Mouse (Mus musculus) cortical plate, adult 2 months (tissue): ENCODE data around the gene Atp4b. TPM values are rescaled to one million over a fixed set of nuclear protein-coding genes. Genes with fewer than 3 reads are reported as not detected.

Experiments
- H3K27ac ChIP-seq: fragments of 200-500 bp; 2 replicates; pipeline ENCODE4 v1.5.1; 2012; ENCODE audit warnings: low read length, control low read depth, inconsistent platforms; ENCODE audit not compliant: insufficient read depth
- H3K4me1 ChIP-seq: fragments of 200-500 bp; 2 replicates; pipeline ENCODE4 v1.6.1; 2011; ENCODE audit warnings: low read length; ENCODE audit not compliant: control insufficient read depth, insufficient read depth
- H3K4me3 ChIP-seq: fragments of 200-500 bp; 2 replicates; pipeline ENCODE4 v1.5.1; 2011; ENCODE audit warnings: mild to moderate bottlenecking, low read length, control low read depth; ENCODE audit not compliant: insufficient read depth
- CTCF ChIP-seq: fragments of 200-500 bp; IDR thresholded peaks from 2 replicates; pipeline ENCODE4 v1.5.1; 2011; ENCODE audit warnings: mild to moderate bottlenecking, control low read depth, low read length; ENCODE audit not compliant: insufficient read depth; ENCODE audit errors: extremely low read depth
- POLR2A ChIP-seq: fragments of 200-500 bp; IDR thresholded peaks from 2 replicates; pipeline ENCODE4 v1.6.1; 2011; ENCODE audit warnings: mild to moderate bottlenecking, low read length, control low read depth; ENCODE audit not compliant: insufficient read depth; ENCODE audit errors: extremely low read depth
- polyA plus RNA-seq: library from polyadenylated mRNA; depleted of rRNA; stranded (reverse); fragments of >200 nt; gene quantifications from 2 replicates; pipeline ENCODE4 v1.2.3, GENCODE M21; 2012

The Atp4b gene
- polyA plus RNA-seq, 1 experiment: not detected

- peaks cover 2% of the 10 kb centered on the region; the same call in 1 of the 2 replicates for H3K4me1 ChIP-seq
- TF ChIP-seq CTCF: no peak
- no peak for TF ChIP-seq POLR2A
Measured at GRCm38 (mm10) chr8:13420970-13421369, 24.3 kb upstream of the Atp4b start.

GRCm38 (mm10) chr8:13419111-13419639, 22.6 kb upstream of the Atp4b start:
- TF ChIP-seq POLR2A (no peak), CTCF (no peak)
- Histone ChIP-seq H3K27ac (no peak overlapping the region), H3K4me1 (peaks cover 2% of the 10 kb centered on the region; the same call in 1 of the 2 replicates)

More at GRCm38 (mm10) chr8:13420970-13421369, 24.3 kb upstream of the Atp4b start:
- Histone ChIP-seq H3K27ac (no peak overlapping the region), H3K4me3 (no peak overlapping the region)

GRCm38 (mm10) chr8:13415879-13416278, 19.3 kb upstream of the Atp4b start:
- no peak overlapping the region for H3K4me3 ChIP-seq
- H3K4me1 ChIP-seq: no peaks in the 10 kb centered on the region
- TF ChIP-seq CTCF (no peak), POLR2A (no peak)
- no peak overlapping the region for H3K27ac ChIP-seq

More at GRCm38 (mm10) chr8:13419111-13419639, 22.6 kb upstream of the Atp4b start:
- H3K4me3 ChIP-seq: no peak overlapping the region

GRCm38 (mm10) chr8:13413823-13414390, 17.3 kb upstream of the Atp4b start:
- Histone ChIP-seq H3K27ac (no peak overlapping the region), H3K4me3 (no peak overlapping the region), H3K4me1 (no peaks in the 10 kb centered on the region)
- no peak for TF ChIP-seq POLR2A
- TF ChIP-seq CTCF: no peak

GRCm38 (mm10) chr8:13412891-13413558, 16.4 kb upstream of the Atp4b start:
- no peak overlapping the region for H3K27ac ChIP-seq
- H3K4me3 ChIP-seq: no peak overlapping the region
- no peaks in the 10 kb centered on the region for H3K4me1 ChIP-seq
- TF ChIP-seq CTCF (peak; percentile 90), POLR2A (no peak)

- Histone ChIP-seq H3K4me1 (no peaks in the 10 kb centered on the region), H3K27ac (no peak overlapping the region), H3K4me3 (no peak overlapping the region)
- TF ChIP-seq POLR2A: no peak
- TF ChIP-seq CTCF: peak; percentile 92
Measured at GRCm38 (mm10) chr8:13411597-13411996, 15.0 kb upstream of the Atp4b start.

- Histone ChIP-seq H3K27ac (no peak overlapping the region), H3K4me3 (no peak overlapping the region), H3K4me1 (no peaks in the 10 kb centered on the region)
- TF ChIP-seq POLR2A (no peak), CTCF (no peak)
Measured at GRCm38 (mm10) chr8:13406011-13406410, 9.4 kb upstream of the Atp4b start.

- no peak for TF ChIP-seq POLR2A
- TF ChIP-seq CTCF: no peak
- Histone ChIP-seq H3K4me3 (no peak within 1 kb of the TSS), H3K4me1 (no peaks in the 10 kb centered on the region), H3K27ac (no peak within 1 kb of the TSS)
Measured at GRCm38 (mm10) chr8:13404666-13405131, 8.1 kb upstream of the Atp4b start, which contains the start of gene Grk1. Gene Grk1, plus strand, starts transcription at chr8:13405081.

GRCm38 (mm10) chr8:13403517-13403916, 6.9 kb upstream of the Atp4b start:
- Histone ChIP-seq H3K4me1 (no peaks in the 10 kb centered on the region), H3K4me3 (no peak overlapping the region), H3K27ac (no peak overlapping the region)
- no peak for TF ChIP-seq CTCF
- TF ChIP-seq POLR2A: no peak
